ENCODE assay signal across 10 mouse cellular contexts in the genomic region with DNA sequence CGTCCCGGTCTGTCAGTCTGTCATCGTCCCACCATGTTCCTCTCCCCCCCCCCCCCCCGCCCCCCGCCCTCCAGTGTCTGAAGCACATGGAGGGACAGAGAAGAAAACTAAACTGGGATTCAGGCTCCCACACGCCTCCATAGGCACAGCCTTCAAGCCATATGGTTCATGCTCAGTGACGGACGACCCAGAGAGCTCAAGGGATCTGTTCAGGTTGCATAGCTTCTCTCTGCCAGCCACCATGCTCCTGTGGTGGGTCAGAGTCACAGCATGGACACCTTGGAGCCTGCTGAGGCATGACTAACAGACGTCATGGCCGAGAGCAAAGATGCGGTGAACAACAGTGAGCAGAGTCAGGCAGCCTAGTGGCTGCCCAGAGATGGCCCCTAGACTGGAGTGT.
DNase-seq lines count a peak whose midpoint lies in the region; ATAC-seq and TF ChIP-seq lines count a peak whose summit lies in the region.
"Had no signal": no experiment of that assay in that cellular context is flagged by ENCODE, and none has a peak within 500 bp of the region (broad histone marks: within the 10 kb centered on the region; RNA-seq: fewer than 3 reads in every experiment).

No protein-coding gene starts in this region.

- H3K9ac ChIP-seq in embryonic facial prominence, embryonic 14.5 days (ENCODE audit: low read depth, low read length) = no peak overlapping the region
- H3K9ac ChIP-seq in hindbrain, embryonic 13.5 days = no peak overlapping the region
- H3K9ac ChIP-seq in midbrain, embryonic 14.5 days (replicated peaks; ENCODE audit: low read length) = no peak overlapping the region

- H3K27me3 ChIP-seq in embryonic facial prominence, embryonic 14.5 days (replicated peaks; ENCODE audit: control insufficient read depth, insufficient read depth, low read length) = no peaks in the 10 kb centered on the region
- H3K27me3 ChIP-seq in hindbrain, embryonic 13.5 days = peaks cover 4% of the 10 kb centered on the region; the same call in 1 of the 2 replicates
- no peaks in the 10 kb centered on the region for H3K27me3 ChIP-seq in midbrain, embryonic 14.5 days (ENCODE audit: control insufficient read depth, insufficient read depth, low read length)

- no peak for ATAC-seq in embryonic facial prominence, embryonic 14.5 days (ENCODE audit: low read depth)
- no peak for ATAC-seq in hindbrain, embryonic 13.5 days (ENCODE audit: low FRiP score)
- ATAC-seq in midbrain, embryonic 14.5 days (ENCODE audit: low FRiP score, low TSS enrichment) = no peak

- H3K4me1 ChIP-seq in embryonic facial prominence, embryonic 14.5 days (ENCODE audit: control insufficient read depth, insufficient read depth, low read length) = peaks cover 46% of the 10 kb centered on the region
- peaks cover 96% of the 10 kb centered on the region for H3K4me1 ChIP-seq in hindbrain, embryonic 13.5 days (replicated peaks)
- H3K4me1 ChIP-seq in midbrain, embryonic 14.5 days (ENCODE audit: control insufficient read depth, insufficient read depth, low read length) = peaks cover 73% of the 10 kb centered on the region

- H3K27ac ChIP-seq in layer of hippocampus, adult 2 months = peak overlapping the region; percentile 32; the same call in 1 of the 2 replicates
- H3K27ac ChIP-seq in embryonic facial prominence, embryonic 14.5 days (replicated peaks; ENCODE audit: low read depth, low read length) = peak overlapping the region; percentile 88
- peak overlapping the region; percentile 96; the same call in 1 of the 2 replicates for H3K27ac ChIP-seq in hindbrain, embryonic 13.5 days
- peak overlapping the region; percentile 96 for H3K27ac ChIP-seq in midbrain, embryonic 14.5 days (replicated peaks; ENCODE audit: low read depth, low read length)

- H3K4me2 ChIP-seq in embryonic facial prominence, embryonic 14.5 days (ENCODE audit: low read depth, low read length) = no peak overlapping the region
- H3K4me2 ChIP-seq in hindbrain, embryonic 13.5 days = no peak overlapping the region
- no peak overlapping the region for H3K4me2 ChIP-seq in midbrain, embryonic 14.5 days (ENCODE audit: low read length)

- H3K36me3 ChIP-seq in embryonic facial prominence, embryonic 14.5 days (ENCODE audit: control insufficient read depth, insufficient read depth, low read length) = no peaks in the 10 kb centered on the region
- no peaks in the 10 kb centered on the region for H3K36me3 ChIP-seq in hindbrain, embryonic 13.5 days
- no peaks in the 10 kb centered on the region for H3K36me3 ChIP-seq in midbrain, embryonic 14.5 days (ENCODE audit: control insufficient read depth, insufficient read depth, low read length)

- H3K9me3 ChIP-seq in embryonic facial prominence, embryonic 14.5 days (ENCODE audit: control insufficient read depth, low read length) = no peaks in the 10 kb centered on the region
- H3K9me3 ChIP-seq in hindbrain, embryonic 13.5 days = no peaks in the 10 kb centered on the region
- no peaks in the 10 kb centered on the region for H3K9me3 ChIP-seq in midbrain, embryonic 14.5 days (ENCODE audit: control insufficient read depth, low read length)

- 57% methylated on average over 9 of the region's 11 CpGs for WGBS in embryonic facial prominence, embryonic 14.5 days
- WGBS in hindbrain, embryonic 13.5 days = 39% methylated on average over 8 of the region's 11 CpGs
- 49% methylated on average over 11 of the region's 11 CpGs for WGBS in midbrain, embryonic 14.5 days

- no peak for DNase-seq in layer of hippocampus, adult 2 months (ENCODE audit: low spot score in 2 of 2)
- no peak for DNase-seq in layer of hippocampus, postnatal 25 days (ENCODE audit: extremely low spot score in 1 of 2, low spot score in 1 of 2)
- DNase-seq in embryonic facial prominence, embryonic 14.5 days (ENCODE audit: low spot score) = no peak
- no peak for DNase-seq in midbrain, embryonic 14.5 days
- DNase-seq in kidney, postnatal 4 days = no peak
- no peak for DNase-seq in urinary bladder, postnatal 36 days (ENCODE audit: low spot score in 2 of 2)
- no peak for DNase-seq in urinary bladder, adult 2 months (ENCODE audit: low spot score)
- DNase-seq: right cerebral cortex, postnatal 25 days; thymus, postnatal 36 days had no signal

- no peak overlapping the region for H3K4me3 ChIP-seq in layer of hippocampus, adult 2 months
- no peak overlapping the region for H3K4me3 ChIP-seq in embryonic facial prominence, embryonic 14.5 days (ENCODE audit: low read depth, low read length)
- no peak overlapping the region for H3K4me3 ChIP-seq in hindbrain, embryonic 13.5 days
- no peak overlapping the region for H3K4me3 ChIP-seq in midbrain, embryonic 14.5 days (replicated peaks; ENCODE audit: low read depth, low read length)

- TF ChIP-seq CTCF in layer of hippocampus, adult 2 months (conservative IDR thresholded peaks at IDR 0.05) = no peak

Comparison
In these comparisons a context has a peak if more than half of its experiments do, and no peak if none do; other contexts are left out.
1. H3K27ac ChIP-seq: peak in every context shown above with its lines; median percentile 96 in hindbrain, embryonic 13.5 days; 96 in midbrain, embryonic 14.5 days; 88 in embryonic facial prominence, embryonic 14.5 days; 32 in layer of hippocampus, adult 2 months.